Mouse (Mus musculus): Measurements from ENCODE around the gene Usp4. TPM values are rescaled to one million over a fixed set of nuclear protein-coding genes. Genes with fewer than 3 reads are reported as not detected.
A peak's percentile ranks its signal among the peaks of the same experiment; 100 is the strongest.

Gene Usp4
- polyA plus RNA-seq, 1 experiment, result 116 TPM

GRCm38 (mm10) chr9:108341801-108342200, 5.9 kb upstream of the Usp4 start:
- DNase-seq (ENCODE audit: extremely low spot score in 1 of 2, low spot score in 1 of 2), result no peak

DNA sequence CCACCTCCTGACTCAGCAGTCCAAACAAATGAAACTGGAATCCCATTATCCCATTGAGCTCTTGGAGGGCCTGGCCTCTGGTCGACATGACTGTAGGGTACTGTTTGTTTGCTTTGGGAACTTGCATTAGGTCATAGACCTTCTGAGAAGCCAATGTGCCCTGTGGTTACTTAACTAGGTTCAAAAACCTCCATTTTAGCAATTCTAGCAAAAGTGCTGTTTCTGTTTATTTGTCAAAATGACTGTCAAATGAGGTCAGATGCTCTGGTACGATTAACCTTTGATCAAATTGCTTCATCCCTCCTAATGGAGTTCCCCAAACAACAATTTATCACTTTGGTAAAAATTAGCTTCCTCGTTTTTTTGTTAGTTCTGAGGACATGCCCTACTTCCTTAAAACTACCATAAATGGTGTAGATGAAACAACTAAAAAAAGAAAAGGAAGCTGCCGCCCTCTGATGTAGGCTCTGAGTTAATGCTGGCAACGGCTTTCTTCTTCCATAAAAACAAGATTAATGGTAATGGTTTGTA, 5.3 kb upstream of the Usp4 start:
- DNase-seq (ENCODE audit: extremely low spot score in 1 of 2, low spot score in 1 of 2), result peak in 1 of 2 experiments; percentile 32

- DNase-seq (ENCODE audit: extremely low spot score in 1 of 2, low spot score in 1 of 2), result no peak
Observed at GRCm38 (mm10) chr9:108343331-108343730, 4.3 kb upstream of the Usp4 start.

DNA sequence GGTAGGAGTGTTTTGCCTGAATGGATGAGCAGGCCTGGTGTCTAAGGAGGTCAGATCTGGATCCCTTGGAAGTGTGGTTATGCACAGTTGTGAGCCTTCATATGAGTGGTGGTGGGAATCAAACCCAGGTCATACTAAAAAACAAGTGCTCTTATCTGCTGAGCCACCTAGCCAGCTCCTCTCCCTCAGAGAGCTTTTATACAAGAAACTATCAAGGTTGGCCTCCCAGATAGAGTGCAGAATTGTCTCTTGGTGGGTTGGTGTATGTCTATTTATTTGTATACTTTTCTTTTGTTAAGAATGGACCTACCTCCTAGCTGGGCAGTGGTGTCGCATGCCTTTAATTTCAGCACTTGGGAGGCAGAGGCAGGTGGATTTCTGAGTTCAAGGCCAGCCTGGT, 3.8 kb upstream of the Usp4 start:
- DNase-seq (ENCODE audit: extremely low spot score in 1 of 2, low spot score in 1 of 2), result no peak

DNA sequence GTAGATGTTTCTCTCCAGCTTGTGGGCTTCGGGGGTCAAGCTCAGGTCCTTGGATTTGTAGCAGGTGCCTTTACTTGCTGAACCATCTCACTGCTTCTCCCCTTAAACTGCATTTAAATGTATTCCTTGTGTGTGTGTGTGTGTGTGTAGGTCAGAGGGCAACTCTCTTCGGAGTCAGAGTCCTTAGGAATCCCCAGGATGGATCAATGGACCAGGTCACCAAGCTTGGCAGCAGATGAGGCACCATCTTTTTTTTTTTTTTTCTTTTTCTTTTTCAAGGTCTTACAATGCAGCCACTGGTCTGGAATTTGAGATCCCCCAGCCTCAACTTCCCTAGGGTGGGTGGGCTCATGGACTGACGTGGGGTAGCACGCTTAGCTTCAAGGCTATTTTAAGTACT, 3.2 kb upstream of the Usp4 start:
- DNase-seq (ENCODE audit: extremely low spot score in 1 of 2, low spot score in 1 of 2), result no peak

DNA sequence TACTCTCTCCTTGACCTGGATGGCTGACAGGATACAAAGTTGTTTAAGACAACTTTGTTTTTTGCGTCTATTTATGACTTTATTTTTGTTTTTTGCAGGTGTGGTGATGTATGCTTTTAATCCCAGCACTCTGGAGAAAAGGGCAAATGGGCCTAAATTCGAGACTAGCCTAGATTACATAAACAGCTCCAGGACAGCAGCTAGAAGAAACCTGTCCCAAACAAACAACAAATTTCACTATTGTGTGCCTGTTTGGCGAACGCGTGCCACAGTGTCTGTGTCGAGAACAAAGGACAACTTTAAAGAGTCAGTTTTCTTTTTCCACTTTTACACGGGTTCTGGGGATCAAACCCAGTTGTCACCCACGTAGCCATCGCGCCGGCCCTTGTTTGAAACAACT, 629 bp upstream of the Usp4 start:
- DNase-seq (ENCODE audit: extremely low spot score in 1 of 2, low spot score in 1 of 2), result peak in 1 of 2 experiments; percentile 33

DNA sequence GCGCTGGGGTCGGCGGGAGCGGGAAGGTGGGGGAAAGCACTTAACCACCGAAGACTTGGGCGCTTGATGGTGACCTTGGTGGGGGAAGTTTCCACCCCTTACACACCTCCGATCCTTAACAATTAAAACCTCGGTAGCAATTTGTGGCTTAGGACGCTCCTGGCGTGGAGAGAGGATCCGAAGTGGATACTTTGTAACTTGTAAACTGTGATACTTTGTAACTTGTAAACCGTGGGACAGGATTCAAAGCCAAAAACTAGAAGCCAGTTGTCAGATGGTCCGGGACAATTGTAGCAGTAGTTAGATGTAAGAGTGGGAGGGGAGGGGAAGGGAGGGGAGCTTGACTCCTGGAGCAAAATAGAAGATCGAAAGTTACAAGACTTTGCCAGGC, 632 bp downstream of the Usp4 start:
- DNase-seq (ENCODE audit: extremely low spot score in 1 of 2, low spot score in 1 of 2), result no peak

- DNase-seq (ENCODE audit: extremely low spot score in 1 of 2, low spot score in 1 of 2), result no peak
Observed at GRCm38 (mm10) chr9:108349727-108350126, 2.1 kb downstream of the Usp4 start.

DNA sequence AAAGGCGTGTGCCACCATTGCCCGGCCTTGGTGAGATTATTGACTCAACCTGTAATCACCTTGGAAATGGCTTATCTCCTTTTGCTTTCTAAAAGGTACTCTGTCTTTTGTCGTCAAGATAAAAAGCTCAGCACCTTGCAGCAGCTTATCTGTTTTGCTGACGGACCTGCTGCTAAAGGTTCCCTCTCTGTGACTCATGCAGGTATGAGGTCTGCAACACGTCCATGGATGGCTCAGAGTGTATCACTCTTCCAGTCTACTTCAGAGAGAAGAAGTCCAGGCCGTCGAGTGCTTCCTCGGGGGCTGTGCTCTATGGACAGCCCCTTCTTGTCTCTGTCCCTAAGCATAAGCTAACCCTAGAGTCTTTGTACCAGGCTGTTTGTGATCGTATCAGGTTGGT, 30.6 kb downstream of the Usp4 start:
- DNase-seq (ENCODE audit: extremely low spot score in 1 of 2, low spot score in 1 of 2), result no peak

- no peak for DNase-seq (ENCODE audit: extremely low spot score in 1 of 2, low spot score in 1 of 2)
Observed at GRCm38 (mm10) chr9:108378736-108379135, 31.1 kb downstream of the Usp4 start.

DNA sequence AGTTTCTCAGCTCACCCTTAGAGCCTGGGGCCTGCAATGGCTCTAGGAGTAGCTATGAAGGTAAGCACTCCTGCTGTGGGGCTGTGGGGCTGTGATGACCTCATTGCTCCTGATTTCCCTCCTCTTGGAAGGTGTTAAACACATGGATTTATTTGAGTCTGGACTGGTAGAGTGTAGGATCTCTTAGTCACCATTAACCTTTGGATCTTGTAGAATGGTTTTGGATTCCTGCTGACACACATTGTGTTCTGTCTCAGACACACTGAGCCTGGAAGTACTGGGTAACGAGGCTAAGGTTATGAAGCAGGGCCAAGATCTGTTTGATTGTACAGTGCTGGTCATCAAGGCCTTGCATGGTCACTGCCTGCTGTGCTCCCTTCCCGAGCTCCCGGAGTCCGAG, 31.6 kb downstream of the Usp4 start:
- DNase-seq (ENCODE audit: extremely low spot score in 1 of 2, low spot score in 1 of 2), result no peak

- no peak for DNase-seq (ENCODE audit: extremely low spot score in 1 of 2, low spot score in 1 of 2)
Observed at GRCm38 (mm10) chr9:108381382-108381781, 33.7 kb downstream of the Usp4 start.

GRCm38 (mm10) chr9:108385006-108385405, 37.4 kb downstream of the Usp4 start:
- no peak for DNase-seq (ENCODE audit: extremely low spot score in 1 of 2, low spot score in 1 of 2)

GRCm38 (mm10) chr9:108386816-108387215, 39.2 kb downstream of the Usp4 start:
- no peak for DNase-seq (ENCODE audit: extremely low spot score in 1 of 2, low spot score in 1 of 2)

DNA sequence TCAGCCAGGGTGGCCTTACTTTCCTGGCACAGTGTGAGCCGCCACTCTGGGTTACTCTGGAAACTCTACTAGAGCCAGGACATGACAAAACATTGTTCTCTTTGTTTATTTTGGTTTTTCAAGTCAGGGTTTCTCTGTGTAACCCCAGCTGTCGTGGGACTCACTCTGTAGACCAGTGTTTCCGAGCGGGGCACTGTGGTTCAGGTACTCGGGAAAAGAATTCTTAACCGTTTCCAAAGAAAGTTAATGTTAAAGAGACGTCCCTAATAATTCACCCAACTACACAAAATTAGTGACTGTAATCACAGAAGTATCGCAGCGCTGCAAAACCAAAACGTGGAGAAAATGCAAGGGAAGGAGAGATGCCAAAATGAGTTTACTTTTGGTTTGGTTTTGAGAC, 40.9 kb downstream of the Usp4 start:
- DNase-seq (ENCODE audit: extremely low spot score in 1 of 2, low spot score in 1 of 2), result no peak

GRCm38 (mm10) chr9:108389220-108389619, 41.6 kb downstream of the Usp4 start:
- DNase-seq (ENCODE audit: extremely low spot score in 1 of 2, low spot score in 1 of 2), result no peak

- DNase-seq (ENCODE audit: extremely low spot score in 1 of 2, low spot score in 1 of 2), result no peak
Observed at GRCm38 (mm10) chr9:108392676-108393075, 45.0 kb downstream of the Usp4 start, which contains the start of gene 1700102P08Rik. TSS of gene 1700102P08Rik (plus strand) at chr9:108392805.

DNA sequence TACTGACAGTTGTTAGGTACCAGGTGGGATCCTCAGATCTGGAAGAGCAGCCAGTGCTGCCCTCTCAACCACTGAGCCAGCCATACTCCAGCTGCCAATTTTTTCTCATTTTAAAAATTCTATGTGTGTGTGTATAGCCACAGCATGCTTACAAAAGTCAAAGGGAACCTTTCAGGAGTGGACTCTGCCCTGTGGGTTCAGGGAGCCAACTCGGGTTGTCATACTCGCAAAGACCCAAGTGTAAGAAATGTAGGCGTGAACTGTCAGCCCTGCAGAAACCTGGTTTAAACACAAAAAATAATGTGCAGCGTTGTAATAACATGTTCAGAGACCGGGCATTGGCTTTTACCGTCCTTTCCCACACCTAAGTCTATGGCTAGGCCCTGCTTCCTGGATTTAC, 46.5 kb downstream of the Usp4 start:
- no peak for DNase-seq (ENCODE audit: extremely low spot score in 1 of 2, low spot score in 1 of 2)

DNA sequence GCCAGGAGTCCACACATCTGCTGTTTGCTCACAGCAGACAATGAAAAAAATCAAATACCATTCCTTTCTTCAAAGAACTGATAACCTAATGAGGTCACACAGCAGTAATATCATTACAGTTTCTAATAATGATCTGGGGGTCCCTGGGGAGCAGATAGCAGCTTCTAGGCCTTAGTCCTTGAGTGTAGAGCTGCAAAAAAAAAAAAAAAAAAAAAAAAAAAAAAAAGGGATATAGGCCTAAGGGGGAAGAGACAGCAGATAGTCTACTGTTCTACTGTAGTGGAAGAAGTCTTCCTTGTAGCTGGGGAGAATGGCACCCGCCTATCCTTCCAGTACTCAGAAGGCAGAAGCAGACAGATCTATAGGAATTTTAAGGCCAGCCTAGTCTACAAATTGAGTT, 47.8 kb downstream of the Usp4 start:
- no peak for DNase-seq (ENCODE audit: extremely low spot score in 1 of 2, low spot score in 1 of 2)

DNA sequence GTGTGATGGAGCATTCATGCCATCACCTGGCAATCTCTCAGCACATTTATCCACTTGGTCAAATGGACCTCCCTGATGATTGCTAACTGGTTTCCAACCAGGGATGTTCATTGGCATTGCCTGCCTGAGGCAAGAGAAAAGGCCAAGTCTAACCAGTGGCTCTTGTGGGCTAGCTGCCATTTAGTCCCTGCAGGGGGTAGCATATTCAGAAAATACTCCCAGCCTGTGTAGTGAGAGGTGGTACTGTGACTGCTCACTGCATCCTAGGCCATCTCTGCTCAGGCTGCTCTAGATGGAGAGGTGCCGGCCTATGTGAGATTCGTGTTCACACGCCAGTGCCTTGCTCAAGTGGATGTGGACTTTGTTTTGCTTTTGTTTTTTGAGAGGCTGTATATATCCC, 50.7 kb downstream of the Usp4 start:
- DNase-seq (ENCODE audit: extremely low spot score in 1 of 2, low spot score in 1 of 2), result no peak

DNA sequence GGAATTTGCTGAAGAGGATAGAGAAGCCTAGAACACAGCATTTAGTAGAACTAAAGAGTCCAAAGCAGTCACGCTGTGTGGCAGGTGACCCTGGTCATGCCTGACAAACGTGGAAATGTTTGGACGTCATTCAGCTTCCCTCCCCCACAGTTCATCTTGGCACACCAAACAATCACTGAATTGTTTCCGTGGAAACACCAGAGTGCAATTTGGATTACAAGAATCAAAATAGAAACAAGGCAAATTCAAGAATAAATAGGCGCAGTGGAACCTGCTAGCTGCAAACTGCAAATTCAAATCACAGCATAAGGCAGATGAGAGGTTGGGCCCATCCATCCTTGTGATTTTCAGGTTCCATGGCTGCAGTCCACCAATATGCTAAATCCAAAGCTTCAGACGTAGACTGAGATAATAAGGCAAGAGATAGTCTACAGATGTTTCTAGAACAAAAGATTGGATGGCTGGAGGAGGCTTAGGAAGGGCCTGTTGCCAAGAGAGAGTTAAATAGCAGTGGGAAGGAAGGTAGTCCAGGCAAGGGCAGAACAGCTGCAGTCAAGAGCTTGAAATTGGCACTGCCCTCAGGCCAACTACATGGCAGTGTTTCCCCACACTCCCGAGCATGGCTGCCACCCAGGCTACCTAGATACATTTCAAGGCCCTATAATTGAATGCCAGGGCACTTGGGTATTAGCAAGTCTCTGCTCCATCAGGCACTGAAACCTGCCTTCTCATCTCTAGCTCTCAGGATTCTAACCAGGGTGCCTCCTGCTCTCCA, 53.7 kb downstream of the Usp4 start:
- DNase-seq (ENCODE audit: extremely low spot score in 1 of 2, low spot score in 1 of 2), result peak; percentile 74 to 81

GRCm38 (mm10) chr9:108403081-108403480, 55.4 kb downstream of the Usp4 start:
- DNase-seq (ENCODE audit: extremely low spot score in 1 of 2, low spot score in 1 of 2), result peak; percentile 53 to 70

Measured in frontal cortex, adult 2 months (tissue).